Mouse (Mus musculus) layer of hippocampus, postnatal 25 days (tissue): Measurements from ENCODE around the gene Kctd15. TPM values are rescaled to one million over a fixed set of nuclear protein-coding genes. Genes with fewer than 3 reads are reported as not detected.

Experiments
- DNase-seq, 2 experiments: peaks; one replicate each; pipeline ENCODE4 v3.0.0; 2022; ENCODE audit warnings: mixed read lengths in 2 of 2, low spot score in 1 of 2; ENCODE audit errors: extremely low spot score in 1 of 2
- total RNA-seq, 2 experiments: library from RNA; stranded (reverse); gene quantifications; 2 replicates each; pipeline ENCODE4 v1.2.3; 2021

The Kctd15 gene
- 10 to 100 TPM; 14.8 to 17.0 TPM for total RNA-seq

DNA sequence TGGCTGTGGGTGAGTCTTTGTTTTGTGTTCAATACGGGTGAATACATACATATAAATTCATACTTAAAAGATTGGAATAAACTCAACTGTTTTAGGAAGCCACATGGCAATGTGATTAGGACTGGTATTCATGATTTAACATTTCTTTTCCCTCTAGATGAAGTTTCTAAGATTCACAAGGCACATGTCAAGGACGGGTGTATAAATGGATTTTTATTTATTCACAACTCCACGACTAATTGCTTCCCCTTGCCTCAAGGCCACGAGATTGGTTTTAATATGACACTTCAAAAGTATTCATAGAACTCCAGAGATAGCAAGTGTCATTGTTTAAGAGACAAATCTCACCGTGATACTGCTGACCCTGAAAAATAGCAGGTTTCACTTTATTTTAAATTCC lies at the start of gene Kctd15:
Gene Kctd15, minus strand, starts transcription at position 101 of the 400 bp plus-strand sequence.
- DNase-seq: no peak

DNA sequence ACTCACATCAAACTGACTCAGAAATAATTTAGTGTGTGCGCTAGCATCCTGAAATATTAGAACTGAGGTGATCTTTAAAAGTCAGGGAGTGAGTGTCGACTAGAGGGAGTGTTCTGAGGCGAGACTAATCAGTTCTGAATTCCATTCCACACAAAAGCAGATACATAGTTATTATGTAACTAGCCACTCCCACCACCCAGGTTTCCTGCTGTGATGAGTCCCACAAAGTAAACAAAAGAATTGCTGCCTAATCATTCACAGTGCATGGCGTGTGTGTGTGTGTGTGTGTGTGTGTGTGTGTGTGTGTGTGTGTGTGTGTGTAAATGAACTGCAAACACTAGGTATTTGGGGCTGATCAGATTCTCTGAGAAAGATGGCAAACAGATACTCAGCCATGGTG lies 47.9 kb upstream of the Kctd15 start:
- DNase-seq: no peak

DNA sequence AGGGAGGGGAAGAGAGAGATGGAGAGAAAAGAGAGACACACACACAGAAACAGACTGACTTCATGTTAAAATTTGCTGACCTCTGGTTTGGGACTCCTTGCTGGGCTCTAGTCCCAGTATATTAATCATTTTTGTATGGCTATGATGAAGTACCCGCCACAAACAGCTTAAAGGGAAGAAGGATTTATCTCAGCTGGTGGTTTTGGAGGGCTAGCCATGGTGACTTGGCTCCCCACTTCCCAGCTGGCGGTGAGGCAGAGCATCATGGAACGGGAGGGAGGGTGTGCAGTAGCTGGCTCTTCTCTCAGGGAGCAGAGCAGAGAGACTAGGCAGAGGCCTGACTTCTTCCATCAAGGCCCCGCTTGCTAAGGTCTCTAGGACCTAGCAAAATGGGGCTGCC lies 46.9 kb upstream of the Kctd15 start:
- no peak for DNase-seq

DNA sequence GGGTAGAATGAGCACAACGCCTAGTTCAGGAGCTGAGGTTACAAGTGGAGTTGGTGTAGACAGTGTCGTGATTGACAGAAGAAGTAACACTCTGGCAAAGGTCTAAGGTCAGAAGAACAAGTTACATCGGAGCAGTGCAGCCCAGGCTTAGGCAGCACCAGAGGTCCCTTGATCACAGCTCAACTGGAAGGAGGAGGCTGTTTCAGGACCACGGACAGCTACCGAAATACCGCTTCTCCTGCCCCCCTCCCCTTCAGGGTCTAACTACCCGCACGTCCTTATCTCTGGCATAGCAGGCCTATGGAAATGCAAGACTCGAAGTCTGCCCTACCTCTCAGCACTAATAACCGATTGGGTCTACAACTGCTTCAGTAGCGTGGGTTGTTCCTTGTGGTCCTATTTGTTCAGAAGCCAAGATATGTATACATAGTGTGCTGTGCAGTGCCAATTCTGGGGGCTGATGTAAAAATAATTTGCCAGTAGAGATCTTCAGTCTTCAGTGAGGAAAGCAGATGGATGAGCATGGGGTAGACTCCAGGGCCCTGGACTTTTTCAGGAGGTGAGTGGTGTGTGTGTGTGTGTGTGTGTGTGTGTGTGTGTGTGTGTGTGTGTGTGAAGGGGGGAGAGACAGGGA lies 46.3 kb upstream of the Kctd15 start:
- DNase-seq: peak in 1 of 2 experiments; percentile 26

DNA sequence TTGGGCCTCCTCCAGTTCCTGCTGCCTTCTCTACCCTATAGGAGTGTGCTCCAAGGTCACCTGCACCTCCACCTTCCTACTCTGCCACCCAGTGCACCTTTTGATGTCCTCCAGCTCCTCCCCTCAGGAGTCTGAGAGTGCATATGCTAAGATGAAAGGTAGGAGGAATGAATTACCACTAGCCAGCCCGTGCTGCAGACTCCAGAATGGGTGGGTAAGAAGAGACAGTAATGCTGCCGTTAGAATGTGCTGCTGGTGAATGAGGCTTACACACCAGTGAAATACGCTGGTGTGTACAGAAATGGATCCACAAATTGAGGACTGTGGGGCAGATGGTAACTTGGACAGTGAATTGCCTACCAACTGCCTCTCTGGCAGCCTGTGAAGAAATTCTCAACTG lies 43.4 kb upstream of the Kctd15 start:
- DNase-seq: no peak

DNA sequence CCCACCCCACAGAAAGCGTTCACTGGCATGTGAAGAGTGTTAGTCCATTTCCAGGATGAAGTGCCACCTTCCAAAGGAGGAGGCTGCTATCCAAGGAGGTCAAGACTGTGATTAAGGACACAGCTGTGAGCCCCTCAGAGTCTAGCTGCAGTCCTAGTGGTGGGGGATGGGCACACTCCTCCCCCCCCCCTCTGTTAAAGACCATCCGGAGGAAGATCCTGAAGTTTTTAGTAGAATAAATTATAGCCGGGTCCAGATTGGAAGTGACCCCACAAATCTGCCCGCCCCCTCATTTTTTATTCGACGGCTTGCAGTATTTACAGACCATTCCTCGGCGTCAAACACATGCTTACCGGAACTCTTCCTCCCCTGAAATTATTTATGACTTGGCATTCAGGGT lies 41.7 kb upstream of the Kctd15 start:
- no peak for DNase-seq

DNA sequence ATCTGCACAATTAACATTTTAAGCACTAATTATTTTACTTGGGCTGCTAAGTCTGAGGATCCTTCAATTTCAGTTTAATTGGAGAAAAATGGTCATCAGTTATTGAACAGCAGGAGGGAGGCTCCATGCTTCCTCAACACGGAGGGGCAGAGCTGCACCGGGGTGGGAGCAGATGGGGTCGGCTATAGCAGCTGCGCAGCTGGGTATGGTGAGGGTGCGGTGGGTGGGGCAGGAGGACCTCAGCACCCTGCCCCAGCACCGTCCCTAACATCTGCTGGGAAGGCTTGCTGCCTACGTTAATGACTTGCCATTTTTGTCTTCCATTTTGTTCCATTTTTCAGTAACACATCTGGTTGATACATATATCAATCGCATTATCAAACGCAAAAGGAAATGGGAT lies 39.6 kb upstream of the Kctd15 start:
- no peak for DNase-seq

DNA sequence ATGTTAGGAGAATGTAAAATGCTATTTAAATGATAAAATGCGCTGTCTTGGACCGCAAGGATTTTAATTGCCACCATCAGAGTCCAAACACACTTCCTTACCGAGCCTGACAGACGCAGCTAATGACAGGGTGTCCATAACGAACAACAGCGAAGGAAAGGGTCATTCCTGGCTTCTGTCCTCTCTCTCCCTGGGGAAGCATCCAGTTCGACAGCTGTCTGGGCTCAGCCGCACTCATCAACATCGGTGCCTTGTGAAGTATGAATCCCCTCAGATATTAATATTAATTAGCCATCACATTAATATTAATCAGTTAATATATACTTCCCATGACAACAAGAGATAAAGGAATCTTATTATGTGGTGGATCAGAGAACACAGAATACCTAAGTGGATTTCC lies 38.4 kb upstream of the Kctd15 start:
- DNase-seq: no peak

DNA sequence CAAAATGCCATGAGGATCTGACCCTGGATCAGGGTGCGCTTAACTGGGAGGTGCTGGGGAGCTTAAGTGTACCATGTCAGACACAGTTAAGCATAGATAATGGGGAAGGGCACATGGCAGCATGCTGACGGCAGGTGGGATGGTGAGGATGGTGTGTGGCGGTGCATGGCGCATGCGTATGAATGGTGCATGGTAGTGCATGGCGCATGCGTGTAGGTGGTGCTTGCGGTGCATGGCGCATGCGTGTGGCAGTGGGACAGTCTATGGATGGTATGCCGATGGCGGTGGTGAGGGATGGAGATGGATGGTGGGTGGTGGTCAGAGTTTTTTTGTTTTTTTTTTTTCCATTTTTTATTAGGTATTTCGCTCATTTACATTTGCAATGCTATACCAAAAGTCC lies 37.4 kb upstream of the Kctd15 start:
- no peak for DNase-seq

DNA sequence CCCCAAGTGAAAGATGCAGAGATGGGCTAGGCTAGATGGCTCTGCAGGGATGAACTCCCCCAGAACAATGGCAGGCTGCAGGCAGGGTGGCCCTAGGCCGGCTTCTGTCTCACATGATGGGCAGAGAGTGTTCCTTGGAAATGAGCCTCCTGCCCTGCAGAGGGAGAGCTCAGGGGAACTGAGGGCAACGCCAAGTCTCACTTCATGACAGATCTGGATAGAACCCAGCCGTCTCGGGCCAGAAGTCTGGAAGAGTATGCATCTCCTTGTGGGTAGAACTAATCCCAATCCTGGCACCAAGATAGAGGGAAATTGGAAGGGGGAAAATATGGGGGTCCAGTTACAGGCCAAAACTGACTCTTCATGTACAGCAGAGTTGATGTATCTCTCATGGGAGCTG lies 36.5 kb upstream of the Kctd15 start:
- no peak for DNase-seq

DNA sequence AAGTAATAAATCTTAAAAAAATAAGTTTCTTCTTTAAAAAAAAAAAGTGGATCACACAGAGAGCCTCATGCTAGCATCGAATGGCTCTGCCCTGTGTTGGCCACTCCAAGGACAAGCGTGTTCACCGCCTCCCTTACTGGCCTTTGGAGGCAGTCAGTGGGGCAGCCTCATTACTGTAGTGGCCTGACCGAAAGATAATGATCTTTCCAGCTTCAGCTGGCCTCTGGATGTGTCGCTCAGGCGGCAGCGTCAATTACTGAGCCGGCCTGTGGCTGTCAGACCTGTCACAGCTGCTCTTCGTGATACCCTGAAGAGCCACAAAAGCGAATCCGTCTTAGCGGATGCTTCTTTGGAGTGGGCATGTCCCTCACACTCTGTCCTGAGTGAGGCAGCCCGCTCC lies 33.6 kb upstream of the Kctd15 start:
- no peak for DNase-seq

DNA sequence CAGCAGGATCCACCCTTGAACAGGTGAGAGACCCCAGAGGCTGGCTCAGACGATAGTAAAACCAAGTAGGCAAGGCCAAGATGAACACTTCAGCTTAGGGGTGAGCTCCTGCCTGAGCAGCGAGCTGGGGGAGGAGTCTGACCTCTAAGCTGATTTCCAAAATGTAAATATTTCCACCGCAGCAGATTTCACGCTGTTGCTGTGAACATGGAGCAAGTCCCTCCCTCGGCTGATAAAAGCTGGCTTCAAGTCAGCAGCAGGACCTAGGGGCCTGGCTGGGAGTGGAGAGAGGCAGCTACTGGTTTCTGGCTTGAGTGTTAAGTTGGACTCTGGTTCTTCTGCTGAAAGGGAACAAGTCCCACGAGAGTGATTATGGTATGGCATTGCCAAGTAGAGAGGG lies 32.5 kb upstream of the Kctd15 start:
- no peak for DNase-seq

DNA sequence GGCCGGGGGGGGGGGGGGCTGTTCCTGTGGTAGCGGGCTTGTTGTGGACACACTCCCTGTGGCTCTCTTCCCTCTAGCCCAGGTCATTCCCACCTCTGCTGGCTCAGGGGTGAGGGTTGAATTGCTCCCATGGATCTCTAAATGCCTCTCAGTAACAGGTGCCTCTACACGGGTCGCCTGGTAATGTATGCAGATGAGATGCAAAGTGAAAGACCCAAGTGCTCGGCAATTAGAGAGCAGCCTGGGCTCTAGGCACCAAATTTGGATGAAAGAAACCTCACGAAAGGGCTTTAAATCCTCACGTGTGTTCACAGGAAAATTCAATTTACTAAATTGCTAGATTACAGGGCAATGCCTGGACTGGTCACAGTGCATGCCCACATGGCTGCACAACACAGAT lies 29.3 kb upstream of the Kctd15 start:
- no peak for DNase-seq

DNA sequence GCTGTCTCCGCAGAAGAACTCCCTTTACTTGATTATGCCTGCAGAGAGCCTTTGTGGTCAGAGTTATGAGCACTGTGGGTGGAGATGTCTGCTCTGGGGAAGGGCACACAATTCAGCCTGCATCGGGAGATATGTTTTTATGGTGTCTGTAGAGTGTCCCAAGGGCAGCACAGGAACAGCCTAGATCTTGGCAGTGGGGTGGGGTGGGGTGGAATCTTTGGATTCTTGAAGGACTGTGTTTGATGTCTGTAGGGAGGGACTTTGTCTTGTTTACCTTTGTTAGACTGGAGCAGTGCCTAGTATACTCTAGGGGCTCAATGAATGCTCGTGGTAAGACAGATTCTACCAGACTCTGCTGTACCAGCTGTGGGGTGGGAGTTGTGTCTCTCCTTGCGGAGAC lies 28.6 kb upstream of the Kctd15 start:
- DNase-seq: no peak

DNA sequence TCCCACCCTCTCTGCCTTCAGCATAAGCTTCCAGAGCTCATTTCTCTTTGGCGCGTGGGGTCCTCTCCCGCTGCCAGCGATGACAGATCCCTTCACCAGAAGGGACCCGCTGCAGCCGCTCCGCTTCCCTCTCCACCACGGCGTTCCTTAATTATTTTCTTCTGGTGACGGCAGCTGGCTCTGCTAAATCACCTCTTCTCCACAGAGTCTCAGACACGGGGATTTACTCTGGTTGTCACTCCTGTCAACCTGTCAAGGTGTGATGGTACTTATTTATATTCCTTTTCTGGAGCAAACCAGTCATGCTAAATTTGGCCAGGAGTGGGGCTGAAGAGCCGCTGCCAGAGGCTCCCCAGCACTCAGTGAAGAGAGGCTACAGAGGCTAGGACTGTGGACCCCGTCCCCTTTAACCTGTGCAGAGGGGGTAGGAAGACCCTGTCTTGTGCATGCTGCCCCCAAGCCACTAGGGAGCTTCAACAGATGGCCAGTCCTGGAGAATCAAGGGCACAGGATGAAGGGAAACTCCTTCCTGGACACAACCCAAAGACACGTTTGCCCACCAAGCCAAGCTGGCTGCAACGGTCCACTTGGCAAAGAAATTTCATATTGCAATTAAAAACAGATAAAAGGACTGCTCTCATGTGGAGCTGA lies 24.4 kb upstream of the Kctd15 start:
- DNase-seq: no peak

DNA sequence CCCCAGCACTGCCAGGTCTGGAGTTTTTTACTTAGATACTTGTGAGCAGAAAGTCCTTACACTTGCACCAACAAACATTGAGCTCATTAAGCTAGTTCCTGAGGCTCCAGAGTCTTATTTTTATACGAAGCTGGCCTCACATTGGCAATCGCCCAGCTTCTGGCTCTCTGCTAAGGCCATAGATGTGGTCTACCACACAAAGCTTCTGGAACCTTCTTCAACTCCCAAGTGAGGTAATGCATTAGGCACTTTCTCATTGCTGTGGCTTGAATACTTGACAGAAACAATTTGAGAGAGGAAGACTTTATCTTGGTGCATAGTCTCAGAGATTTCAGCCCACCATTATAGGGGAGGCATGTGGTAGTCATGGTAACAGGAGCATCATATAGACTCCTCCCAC lies 23.4 kb upstream of the Kctd15 start:
- DNase-seq: no peak

DNA sequence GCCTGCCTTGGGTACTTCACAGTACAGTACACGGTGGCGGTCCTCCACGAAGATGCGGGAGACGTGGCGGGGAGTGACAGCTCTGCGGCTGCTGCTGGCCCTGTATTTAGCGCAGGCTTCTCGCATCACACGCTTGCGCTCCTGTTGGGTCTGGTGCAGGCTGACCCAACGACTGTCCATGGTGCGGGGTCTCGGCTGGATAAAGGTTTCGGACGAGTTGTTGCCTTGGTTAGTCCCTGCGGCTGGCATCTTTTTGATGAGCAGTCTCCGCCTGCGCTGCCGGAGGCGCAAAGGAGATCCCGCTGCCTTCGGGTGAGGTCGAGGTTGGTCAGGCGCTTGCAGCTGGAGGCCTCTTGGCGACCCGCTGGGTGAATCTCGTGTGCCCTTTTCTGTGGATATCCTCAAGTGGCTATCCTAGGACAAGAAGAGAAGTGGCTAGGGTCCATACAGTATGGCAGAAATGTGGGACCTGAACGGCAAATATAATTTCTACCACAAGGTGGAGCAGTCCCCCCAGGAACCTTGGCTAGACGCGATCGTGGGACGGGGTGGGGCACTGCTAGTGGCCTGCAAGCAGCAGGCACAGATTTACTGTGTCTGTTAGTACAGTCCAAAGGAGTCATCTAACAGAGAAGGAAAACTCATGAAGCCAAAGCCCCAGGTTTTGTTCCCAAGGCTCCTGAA lies 19.4 kb upstream of the Kctd15 start:
- peak; percentile 75 to 81 for DNase-seq

DNA sequence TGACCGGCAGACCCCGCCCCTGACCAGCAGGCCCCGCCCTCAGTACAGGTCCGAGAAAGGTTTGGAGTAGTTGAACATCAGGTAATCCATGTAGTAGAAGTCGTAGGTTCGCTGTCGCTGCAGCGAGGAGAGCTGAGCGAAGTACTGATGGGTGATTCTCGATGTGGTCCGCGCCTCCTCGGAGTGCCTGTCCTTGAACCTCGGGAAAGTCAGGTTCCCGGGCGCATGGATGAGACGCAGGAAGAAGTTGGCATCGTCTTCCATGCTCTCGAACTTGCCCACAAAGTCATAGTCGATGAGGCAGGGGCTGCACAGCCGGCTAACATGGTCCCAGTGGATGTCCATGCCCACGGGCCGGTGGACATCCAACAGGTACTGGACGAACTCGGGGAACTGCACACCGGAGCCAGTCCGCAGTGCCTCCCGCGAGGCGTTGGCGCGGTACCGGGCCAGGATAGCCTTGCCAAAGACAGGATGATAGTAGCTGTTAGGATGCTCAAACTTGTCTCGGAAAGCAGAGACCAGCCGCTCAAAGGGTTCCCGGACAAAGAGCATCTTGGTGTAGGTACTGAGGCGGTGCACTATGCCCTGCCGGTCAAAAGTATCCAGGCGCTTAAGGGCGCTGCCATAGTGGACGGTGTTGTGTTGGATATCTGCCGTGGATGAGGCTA lies 18.7 kb upstream of the Kctd15 start:
- DNase-seq: no peak

DNA sequence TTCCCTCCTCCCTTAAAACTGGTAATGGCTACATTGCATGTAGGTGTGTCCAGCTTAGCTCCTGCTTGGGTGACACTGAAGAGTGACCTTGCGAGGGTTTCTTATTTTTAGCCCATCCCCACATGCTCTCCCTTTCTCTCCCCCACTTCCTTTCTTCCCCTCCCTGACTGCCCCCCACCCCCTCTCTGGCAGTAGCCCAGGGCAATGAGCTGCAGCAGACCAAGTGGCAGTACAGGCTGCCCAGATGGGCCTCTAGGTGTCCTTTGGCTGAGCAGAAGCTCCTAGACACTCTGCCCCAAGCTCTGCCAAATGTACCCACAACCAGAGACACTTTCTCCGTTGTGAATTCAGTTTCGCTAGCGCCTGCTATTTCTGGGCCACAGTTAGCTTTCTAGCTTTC lies 16.4 kb upstream of the Kctd15 start:
- DNase-seq: no peak

DNA sequence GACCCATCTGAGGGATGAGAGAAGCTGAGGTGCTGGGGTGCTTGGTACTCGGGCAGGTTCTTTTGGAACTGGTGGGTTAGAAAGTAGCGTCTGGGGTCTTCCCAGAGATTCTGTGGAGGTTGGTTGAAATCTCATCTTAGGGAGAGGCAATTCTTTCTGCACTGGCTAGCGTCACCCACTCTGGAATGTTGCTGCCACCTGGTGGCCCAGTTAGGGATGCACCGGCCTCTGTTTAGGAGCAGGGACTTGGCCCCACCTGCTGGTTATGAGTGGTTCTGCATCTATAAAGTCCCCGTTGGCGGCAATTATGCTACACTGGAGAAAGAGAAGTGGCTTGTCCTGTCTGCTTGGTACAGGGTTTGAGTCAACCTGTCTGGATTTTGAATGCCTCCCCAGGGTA lies 15.4 kb upstream of the Kctd15 start:
- peak; percentile 92 to 97 for DNase-seq

DNA sequence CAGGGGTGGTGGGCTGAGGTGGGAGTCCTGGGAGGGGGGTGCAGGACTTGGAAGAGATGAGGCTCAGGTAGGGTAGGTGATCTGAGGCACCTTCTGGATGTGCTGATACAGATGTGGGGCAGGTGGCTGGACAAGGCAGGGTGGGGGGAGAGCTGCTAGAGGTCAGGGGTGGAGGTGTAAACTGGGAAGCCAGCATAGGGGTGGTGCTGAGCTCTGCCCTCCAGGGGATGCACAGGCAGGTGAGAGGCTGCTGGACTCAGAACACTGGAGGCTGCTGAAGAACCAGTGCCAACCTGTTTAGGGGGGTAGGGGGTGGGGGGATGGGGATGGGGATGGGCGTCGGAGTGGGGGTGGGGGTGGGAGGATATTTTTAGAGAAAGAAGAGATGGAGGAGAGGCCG lies 14.2 kb upstream of the Kctd15 start:
- no peak for DNase-seq
